Mouse (Mus musculus) spleen, adult 2 months (tissue): Measurements from ENCODE around the gene C8g.

Source experiments
- CTCF ChIP-seq: fragments of 200-500 bp; IDR thresholded peaks from 2 replicates; pipeline ENCODE4 v1.5.1; 2011; ENCODE audit warnings: mild to moderate bottlenecking, inconsistent platforms; ENCODE audit not compliant: insufficient read depth, insufficient read length, insufficient replicate concordance; ENCODE audit errors: extremely low read depth
- POLR2A ChIP-seq: fragments of 200-500 bp; IDR thresholded peaks from 2 replicates; pipeline ENCODE4 v1.6.1; 2011; ENCODE audit warnings: low read depth, low read length, inconsistent platforms

DNA sequence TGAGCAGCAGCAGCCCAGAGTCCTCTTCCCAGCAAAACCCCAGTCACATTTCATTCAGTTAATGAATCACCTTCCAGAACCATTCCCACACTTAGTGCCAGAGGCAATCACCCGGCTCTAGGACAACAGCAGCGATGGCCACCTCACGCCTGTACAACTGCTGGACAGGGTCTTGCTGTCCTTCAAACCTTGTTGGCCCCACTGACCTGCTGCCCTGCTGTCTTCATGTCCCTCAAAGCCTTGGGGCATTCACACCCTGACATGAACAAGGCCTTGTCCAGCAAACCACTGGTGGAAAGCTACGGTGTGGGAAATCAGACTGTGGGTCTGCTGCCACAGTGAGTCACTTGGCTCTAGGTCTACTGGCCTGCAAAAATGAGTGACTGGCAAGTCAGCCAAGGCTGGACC is 39.0 kb upstream of the C8g start:
- TF ChIP-seq CTCF, result no peak
- no peak for TF ChIP-seq POLR2A
